Mouse (Mus musculus): ENCODE measurements around the gene Mtmr3. TPM values are rescaled to one million over a fixed set of nuclear protein-coding genes. Genes with fewer than 3 reads are reported as not detected.

Mtmr3 gene
- total and polyA plus RNA-seq, 2 experiments, result 12.4 to 19.4 TPM

DNA sequence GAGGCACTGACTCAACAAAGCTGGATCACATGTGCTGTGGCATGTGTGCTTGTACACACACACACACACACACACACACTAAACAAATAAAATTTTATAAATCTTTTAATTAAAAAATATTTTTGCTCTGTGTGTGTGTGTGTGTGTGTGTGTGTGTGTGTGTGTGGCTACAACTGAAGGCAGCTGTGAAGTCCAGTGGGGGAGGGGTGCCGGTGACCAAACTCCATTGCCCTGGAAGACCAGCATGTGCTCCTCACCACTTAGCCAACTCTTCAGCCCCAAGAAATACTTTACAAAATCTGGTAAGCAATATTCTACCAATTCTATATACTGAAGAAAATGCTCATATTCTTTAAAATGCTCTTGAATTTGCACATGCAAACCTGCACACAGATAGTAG is 94.4 kb downstream of the Mtmr3 start:
- no peak for DNase-seq (ENCODE audit: extremely low read depth, low read depth, low spot score)
- H3K9ac ChIP-seq (ENCODE audit: low read depth, low read length), result no peak overlapping the region
- no peak for TF ChIP-seq POLR2A (IDR thresholded peaks at IDR 0.05; ENCODE audit: extremely low read depth, insufficient read depth, low read length)
- no peak for TF ChIP-seq CTCF (IDR thresholded peaks at IDR 0.05; ENCODE audit: low read depth, low read length)
- no peaks in the 10 kb centered on the region for H3K79me2 ChIP-seq (ENCODE audit: control insufficient read depth, insufficient read depth, low read length)
- H3K27me3 ChIP-seq (ENCODE audit: control insufficient read depth, insufficient read depth, low read length), result no peaks in the 10 kb centered on the region
- H3K36me3 ChIP-seq (ENCODE audit: control insufficient read depth, insufficient read depth, low read length), result peaks cover 56% of the 10 kb centered on the region
- H3K27ac ChIP-seq (replicated peaks; ENCODE audit: insufficient read depth, low read depth, low read length), result no peak overlapping the region
- 88% methylated on average over 1 of the region's 1 CpGs for WGBS
- no peak overlapping the region for H3K4me3 ChIP-seq (ENCODE audit: insufficient read depth, low read depth, low read length)
- H3K4me1 ChIP-seq (ENCODE audit: control insufficient read depth, insufficient read depth, low read length), result no peaks in the 10 kb centered on the region

DNA sequence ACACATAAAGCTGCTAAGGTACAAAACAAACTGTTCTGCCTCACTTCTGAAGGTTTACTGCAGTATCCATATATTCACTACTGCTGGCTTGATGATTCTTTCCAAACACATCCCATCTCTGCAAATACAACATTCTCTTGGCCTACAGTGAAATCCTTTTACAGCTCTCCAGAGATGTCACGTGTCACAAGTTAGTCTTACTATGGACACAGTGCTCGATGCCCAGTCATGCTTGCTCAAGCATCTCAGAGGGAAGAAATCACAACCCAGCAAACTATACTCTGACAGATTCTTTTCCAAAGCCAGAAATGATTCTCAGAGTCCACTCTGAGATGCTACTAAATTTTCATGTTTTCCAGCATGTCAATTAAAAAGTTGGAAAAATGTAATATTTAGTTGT is 95.2 kb downstream of the Mtmr3 start:
- Histone ChIP-seq H3K27me3 (ENCODE audit: control insufficient read depth, insufficient read depth, low read length) (no peaks in the 10 kb centered on the region), H3K36me3 (ENCODE audit: control insufficient read depth, insufficient read depth, low read length) (peaks cover 56% of the 10 kb centered on the region), H3K9ac (ENCODE audit: low read depth, low read length) (no peak overlapping the region), H3K27ac (replicated peaks; ENCODE audit: insufficient read depth, low read depth, low read length) (no peak overlapping the region), H3K4me3 (ENCODE audit: insufficient read depth, low read depth, low read length) (no peak overlapping the region), H3K79me2 (ENCODE audit: control insufficient read depth, insufficient read depth, low read length) (no peaks in the 10 kb centered on the region), H3K4me1 (ENCODE audit: control insufficient read depth, insufficient read depth, low read length) (no peaks in the 10 kb centered on the region)
- WGBS, result 93% methylated on average over 2 of the region's 2 CpGs
- TF ChIP-seq POLR2A (IDR thresholded peaks at IDR 0.05; ENCODE audit: extremely low read depth, insufficient read depth, low read length), result no peak
- no peak for TF ChIP-seq CTCF (IDR thresholded peaks at IDR 0.05; ENCODE audit: low read depth, low read length)
- DNase-seq (ENCODE audit: extremely low read depth, low read depth, low spot score), result no peak

DNA sequence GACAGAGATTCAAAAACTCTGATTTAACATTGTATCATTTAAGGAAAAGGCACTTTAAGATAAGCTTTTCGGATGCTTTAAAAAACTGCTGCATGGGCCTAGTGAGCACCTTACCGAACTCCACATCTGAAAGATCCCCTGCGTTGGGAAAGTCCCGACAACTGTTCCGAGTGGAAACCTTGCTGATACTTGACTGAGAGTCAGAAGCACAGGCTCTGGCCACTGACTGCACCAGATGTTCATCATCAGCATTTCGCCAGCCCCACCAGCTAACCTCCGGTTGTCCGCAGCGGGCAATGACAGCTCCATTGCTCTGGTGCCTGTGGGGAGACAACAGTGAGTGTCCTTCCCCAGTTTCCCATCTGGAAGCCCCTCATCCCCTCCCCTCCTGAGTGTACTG is 95.9 kb downstream of the Mtmr3 start:
- 94% methylated on average over 9 of the region's 9 CpGs for WGBS
- Histone ChIP-seq H3K4me3 (ENCODE audit: insufficient read depth, low read depth, low read length) (no peak overlapping the region), H3K79me2 (ENCODE audit: control insufficient read depth, insufficient read depth, low read length) (no peaks in the 10 kb centered on the region), H3K27ac (replicated peaks; ENCODE audit: insufficient read depth, low read depth, low read length) (no peak overlapping the region), H3K4me1 (ENCODE audit: control insufficient read depth, insufficient read depth, low read length) (no peaks in the 10 kb centered on the region), H3K9ac (ENCODE audit: low read depth, low read length) (no peak overlapping the region), H3K36me3 (ENCODE audit: control insufficient read depth, insufficient read depth, low read length) (peaks cover 55% of the 10 kb centered on the region), H3K27me3 (ENCODE audit: control insufficient read depth, insufficient read depth, low read length) (no peaks in the 10 kb centered on the region)
- DNase-seq (ENCODE audit: extremely low read depth, low read depth, low spot score), result no peak
- TF ChIP-seq POLR2A (IDR thresholded peaks at IDR 0.05; ENCODE audit: extremely low read depth, insufficient read depth, low read length) (no peak), CTCF (IDR thresholded peaks at IDR 0.05; ENCODE audit: low read depth, low read length) (no peak)

DNA sequence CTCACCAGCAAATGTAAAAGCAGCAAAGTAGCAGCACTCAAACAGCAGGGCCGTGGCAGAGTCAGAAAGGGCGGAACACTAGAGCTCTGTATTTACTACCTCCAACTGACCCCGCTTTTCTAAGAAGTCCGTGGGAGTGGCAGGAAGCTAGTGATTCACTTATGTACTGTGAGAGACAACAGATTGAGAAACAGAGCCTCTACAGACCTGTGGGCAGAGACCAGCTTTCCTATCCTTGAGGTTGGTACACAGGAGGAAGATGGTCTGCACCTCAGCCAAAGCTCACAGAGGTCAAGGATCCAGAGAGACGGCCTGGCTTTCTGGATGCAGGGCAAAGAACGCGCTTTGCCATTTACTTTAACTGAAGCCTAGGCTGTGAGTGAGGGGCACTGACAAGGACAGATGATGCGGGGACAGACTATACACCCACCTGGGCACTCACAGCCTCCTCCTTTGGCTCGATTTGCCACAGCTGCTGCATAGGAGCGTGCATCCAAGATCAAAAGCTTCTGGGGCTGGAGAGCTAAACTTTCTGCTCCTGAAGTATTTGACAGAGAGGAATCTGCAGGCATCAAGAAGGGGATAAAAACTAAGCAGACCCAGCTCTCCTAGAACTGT is 97.1 kb downstream of the Mtmr3 start:
- Histone ChIP-seq H3K27ac (replicated peaks; ENCODE audit: insufficient read depth, low read depth, low read length) (no peak overlapping the region), H3K9ac (ENCODE audit: low read depth, low read length) (no peak overlapping the region), H3K36me3 (ENCODE audit: control insufficient read depth, insufficient read depth, low read length) (peaks cover 50% of the 10 kb centered on the region), H3K79me2 (ENCODE audit: control insufficient read depth, insufficient read depth, low read length) (no peaks in the 10 kb centered on the region), H3K4me3 (ENCODE audit: insufficient read depth, low read depth, low read length) (no peak overlapping the region), H3K4me1 (ENCODE audit: control insufficient read depth, insufficient read depth, low read length) (no peaks in the 10 kb centered on the region), H3K27me3 (ENCODE audit: control insufficient read depth, insufficient read depth, low read length) (no peaks in the 10 kb centered on the region)
- no peak for DNase-seq (ENCODE audit: extremely low read depth, low read depth, low spot score)
- no peak for TF ChIP-seq POLR2A (IDR thresholded peaks at IDR 0.05; ENCODE audit: extremely low read depth, insufficient read depth, low read length)
- no peak for TF ChIP-seq CTCF (IDR thresholded peaks at IDR 0.05; ENCODE audit: low read depth, low read length)
- WGBS, result 77% methylated on average over 10 of the region's 10 CpGs

- Histone ChIP-seq H3K27me3 (ENCODE audit: control insufficient read depth, insufficient read depth, low read length) (no peaks in the 10 kb centered on the region), H3K4me1 (ENCODE audit: control insufficient read depth, insufficient read depth, low read length) (no peaks in the 10 kb centered on the region), H3K36me3 (ENCODE audit: control insufficient read depth, insufficient read depth, low read length) (peaks cover 63% of the 10 kb centered on the region), H3K79me2 (ENCODE audit: control insufficient read depth, insufficient read depth, low read length) (no peaks in the 10 kb centered on the region), H3K27ac (replicated peaks; ENCODE audit: insufficient read depth, low read depth, low read length) (no peak overlapping the region), H3K9ac (ENCODE audit: low read depth, low read length) (no peak overlapping the region), H3K4me3 (ENCODE audit: insufficient read depth, low read depth, low read length) (no peak overlapping the region)
- 71% methylated on average over 4 of the region's 4 CpGs for WGBS
- no peak for TF ChIP-seq CTCF (IDR thresholded peaks at IDR 0.05; ENCODE audit: low read depth, low read length)
- no peak for TF ChIP-seq POLR2A (IDR thresholded peaks at IDR 0.05; ENCODE audit: extremely low read depth, insufficient read depth, low read length)
- peak; percentile 22 for DNase-seq (ENCODE audit: extremely low read depth, low read depth, low spot score)
Observed at GRCm38 (mm10) chr11:4495021-4495540, 99.6 kb downstream of the Mtmr3 start.

GRCm38 (mm10) chr11:4489207-4489606 is 105.5 kb downstream of the Mtmr3 start:
- no peak overlapping the region for H3K4me3 ChIP-seq (ENCODE audit: insufficient read depth, low read depth, low read length)
- no peak for DNase-seq (ENCODE audit: extremely low read depth, low read depth, low spot score)
- H3K36me3 ChIP-seq (ENCODE audit: control insufficient read depth, insufficient read depth, low read length), result peaks cover 67% of the 10 kb centered on the region
- TF ChIP-seq POLR2A (IDR thresholded peaks at IDR 0.05; ENCODE audit: extremely low read depth, insufficient read depth, low read length), result no peak
- no peak for TF ChIP-seq CTCF (IDR thresholded peaks at IDR 0.05; ENCODE audit: low read depth, low read length)
- no peaks in the 10 kb centered on the region for H3K27me3 ChIP-seq (ENCODE audit: control insufficient read depth, insufficient read depth, low read length)
- H3K9ac ChIP-seq (ENCODE audit: low read depth, low read length), result no peak overlapping the region
- 93% methylated on average over 4 of the region's 4 CpGs for WGBS
- no peaks in the 10 kb centered on the region for H3K4me1 ChIP-seq (ENCODE audit: control insufficient read depth, insufficient read depth, low read length)
- H3K79me2 ChIP-seq (ENCODE audit: control insufficient read depth, insufficient read depth, low read length), result no peaks in the 10 kb centered on the region
- no peak overlapping the region for H3K27ac ChIP-seq (replicated peaks; ENCODE audit: insufficient read depth, low read depth, low read length)

All from liver, adult 2 months (tissue).